Mouse (Mus musculus): Measurements from ENCODE around the gene Fabp7.

GRCm38 (mm10) chr10:57814295-57814694, 29.6 kb downstream of the Fabp7 start:
- no peak for TF ChIP-seq CTCF (IDR thresholded peaks at IDR 0.05; ENCODE audit: extremely low read depth, insufficient read length, insufficient replicate concordance, low read depth, low read length)
- no peak for TF ChIP-seq POLR2A (IDR thresholded peaks at IDR 0.05; ENCODE audit: low read depth, low read length)

All from small intestine, adult 2 months (tissue).